Comparison of ENCODE assay signal across 20 mouse cellular contexts in genomic region chr3:105974174-105974573, GRCm38 (mm10). TPM values are rescaled to one million over a fixed set of nuclear protein-coding genes. Genes with fewer than 3 reads are reported as not detected.
DNase-seq lines count a peak whose midpoint lies in the region; ATAC-seq and TF ChIP-seq lines count a peak whose summit lies in the region.
"Had no signal": no experiment of that assay in that cellular context is flagged by ENCODE, and none has a peak within 500 bp of the region (broad histone marks: within the 10 kb centered on the region; RNA-seq: fewer than 3 reads in every experiment).

No protein-coding gene starts in this region.

- WGBS in liver, postnatal 0 days (ENCODE audit: insufficient replicate concordance) = 69% methylated on average over 2 of the region's 2 CpGs
- 74% methylated on average over 2 of the region's 2 CpGs for WGBS in liver, embryonic 12.5 days (ENCODE audit: insufficient replicate concordance)
- WGBS in forebrain, embryonic 10.5 days = 81% methylated on average over 2 of the region's 2 CpGs

- H3K4me2 ChIP-seq in liver, postnatal 0 days (ENCODE audit: low read depth, low read length) = no peak overlapping the region
- H3K4me2 ChIP-seq in liver, embryonic 12.5 days = no peak overlapping the region
- H3K4me2 ChIP-seq: embryonic facial prominence, embryonic 12.5 days; forebrain, embryonic 12.5 days; heart, embryonic 12.5 days; hindbrain, embryonic 15.5 days had no signal

- H3K9ac ChIP-seq in liver, postnatal 0 days (replicated peaks) = no peak overlapping the region
- H3K9ac ChIP-seq in liver, embryonic 12.5 days = no peak overlapping the region
- H3K9ac ChIP-seq: embryonic facial prominence, embryonic 12.5 days; forebrain, embryonic 12.5 days; heart, embryonic 12.5 days; hindbrain, embryonic 15.5 days had no signal

- no peaks in the 10 kb centered on the region for H3K27me3 ChIP-seq in liver, postnatal 0 days (ENCODE audit: insufficient read depth, low read length)
- H3K27me3 ChIP-seq in liver, embryonic 12.5 days (replicated peaks) = no peaks in the 10 kb centered on the region
- no peaks in the 10 kb centered on the region for H3K27me3 ChIP-seq in forebrain, embryonic 10.5 days (ENCODE audit: poor library complexity, severe bottlenecking)
- H3K27me3 ChIP-seq: embryonic facial prominence, embryonic 12.5 days; forebrain, embryonic 12.5 days; heart, embryonic 12.5 days; hindbrain, embryonic 15.5 days had no signal

- peaks cover 2% of the 10 kb centered on the region; the same call in 1 of the 2 replicates for H3K4me1 ChIP-seq in liver, postnatal 0 days (ENCODE audit: insufficient read depth)
- no peaks in the 10 kb centered on the region for H3K4me1 ChIP-seq in liver, embryonic 12.5 days
- no peaks in the 10 kb centered on the region for H3K4me1 ChIP-seq in forebrain, embryonic 10.5 days
- H3K4me1 ChIP-seq: embryonic facial prominence, embryonic 12.5 days; forebrain, embryonic 12.5 days; heart, embryonic 12.5 days; hindbrain, embryonic 15.5 days had no signal

- no peak for TF ChIP-seq CTCF in liver, postnatal 0 days (IDR thresholded peaks at IDR 0.05; ENCODE audit: low read depth)

- peaks cover 4% of the 10 kb centered on the region; the same call in 1 of the 2 replicates for H3K36me3 ChIP-seq in liver, postnatal 0 days (replicated peaks; ENCODE audit: insufficient read depth, low read length)
- peaks cover 15% of the 10 kb centered on the region for H3K36me3 ChIP-seq in liver, embryonic 12.5 days
- H3K36me3 ChIP-seq in forebrain, embryonic 10.5 days (replicated peaks) = peaks cover 20% of the 10 kb centered on the region

- DNase-seq in liver, postnatal 0 days = no peak
- peak; percentile 67 for DNase-seq in 416B (ENCODE audit: low read depth)
- no peak for DNase-seq in forebrain, embryonic 10.5 days (ENCODE audit: extremely low spot score, low spot score)
- DNase-seq in c-Kit-positive CD71-positive TER-119-positive erythroid progenitor cells, embryonic 14.5 days (ENCODE audit: low spot score) = no peak
- DNase-seq: adrenal gland, adult 8-10 months; adrenal gland, postnatal 36 days; cerebellum, adult 11 months; cerebellum, adult 8-10 months; cerebellum, postnatal 14 days; gastrocnemius, postnatal 10 days had no signal

- no peak overlapping the region for H3K4me3 ChIP-seq in liver, postnatal 0 days (ENCODE audit: low read depth, low read length)
- no peak overlapping the region for H3K4me3 ChIP-seq in liver, embryonic 12.5 days
- H3K4me3 ChIP-seq in forebrain, embryonic 10.5 days = no peak overlapping the region
- H3K4me3 ChIP-seq: embryonic facial prominence, embryonic 12.5 days; forebrain, embryonic 12.5 days; heart, embryonic 12.5 days; hindbrain, embryonic 15.5 days had no signal

- no peaks in the 10 kb centered on the region for H3K9me3 ChIP-seq in liver, postnatal 0 days (ENCODE audit: low read length)
- no peaks in the 10 kb centered on the region for H3K9me3 ChIP-seq in liver, embryonic 12.5 days (replicated peaks)
- no peaks in the 10 kb centered on the region for H3K9me3 ChIP-seq in forebrain, embryonic 10.5 days
- H3K9me3 ChIP-seq: embryonic facial prominence, embryonic 12.5 days; forebrain, embryonic 12.5 days; heart, embryonic 12.5 days; hindbrain, embryonic 15.5 days had no signal

- no peak for TF ChIP-seq EP300 in liver, postnatal 0 days (IDR thresholded peaks at IDR 0.05; ENCODE audit: low read depth)

- no peak overlapping the region for H3K27ac ChIP-seq in liver, postnatal 0 days (ENCODE audit: low read depth)
- no peak overlapping the region for H3K27ac ChIP-seq in liver, embryonic 12.5 days
- H3K27ac ChIP-seq in forebrain, embryonic 10.5 days = no peak overlapping the region
- H3K27ac ChIP-seq: embryonic facial prominence, embryonic 12.5 days; forebrain, embryonic 12.5 days; hindbrain, embryonic 15.5 days had no signal

- ATAC-seq in liver, postnatal 0 days = peak; percentile 66
- no peak for ATAC-seq in liver, embryonic 12.5 days
- ATAC-seq in granulocyte monocyte progenitor cell, adult 5-6 weeks (replicated peaks; ENCODE audit: poor library complexity, severe bottlenecking) = peak; percentile 97
- peak; percentile 95 for ATAC-seq in megakaryocyte progenitor cell, adult 5-6 weeks (replicated peaks; ENCODE audit: poor library complexity)
- ATAC-seq: forebrain, embryonic 16.5 days had no signal

RNA-seq across cellular contexts. Expression of gene Ovgp1, which starts 0.7 kb away (rescaled TPM):
- polyA plus RNA-seq in liver, postnatal 0 days (2015; fragmentation: Nextera tagmentation; extraction: Ambion mirVana) = 0.28 and 0.40 TPM in 2 replicates
- polyA plus RNA-seq in liver, embryonic 12.5 days (2016; fragmentation: Nextera tagmentation; extraction: Ambion mirVana) = 0.45 and 0.77 TPM in 2 replicates
- total RNA-seq in granulocyte monocyte progenitor cell, adult 5-6 weeks (2014; fragmentation: Nextera tagmentation) = 4.6 and 10.2 TPM in 2 replicates
- 0.78 and 0.88 TPM in 2 replicates for total RNA-seq in granulocyte monocyte progenitor cell, adult 5-6 weeks (2017)
- total RNA-seq in megakaryocyte progenitor cell, adult 5-6 weeks (2015) = 4.0 and 4.5 TPM in 2 replicates
- 1.4 and 1.5 TPM in 2 replicates for total RNA-seq in megakaryocyte progenitor cell, adult 5-6 weeks (2017)
- polyA plus RNA-seq in forebrain, embryonic 10.5 days (2016; fragmentation: Nextera tagmentation; extraction: Ambion mirVana) = 2.4 TPM in 2 replicates

RNA-seq across cellular contexts. Expression of gene Atp5f1, which starts 14.3 kb away (rescaled TPM):
- polyA plus RNA-seq in liver, postnatal 0 days (2015; fragmentation: Nextera tagmentation; extraction: Ambion mirVana) = 436 and 461 TPM in 2 replicates
- 368 TPM in 2 replicates for polyA plus RNA-seq in liver, embryonic 12.5 days (2016; fragmentation: Nextera tagmentation; extraction: Ambion mirVana)
- 389 and 444 TPM in 2 replicates for total RNA-seq in granulocyte monocyte progenitor cell, adult 5-6 weeks (2014; fragmentation: Nextera tagmentation)
- total RNA-seq in granulocyte monocyte progenitor cell, adult 5-6 weeks (2017) = 507 and 649 TPM in 2 replicates
- 472 and 511 TPM in 2 replicates for total RNA-seq in megakaryocyte progenitor cell, adult 5-6 weeks (2015)
- total RNA-seq in megakaryocyte progenitor cell, adult 5-6 weeks (2017) = 494 and 515 TPM in 2 replicates
- polyA plus RNA-seq in forebrain, embryonic 10.5 days (2016; fragmentation: Nextera tagmentation; extraction: Ambion mirVana) = 475 and 481 TPM in 2 replicates

RNA-seq across cellular contexts. Expression of gene Wdr77, which starts 15.0 kb away (rescaled TPM):
- polyA plus RNA-seq in liver, postnatal 0 days (2015; fragmentation: Nextera tagmentation; extraction: Ambion mirVana) = 28.9 and 32.4 TPM in 2 replicates
- 86.6 and 90.0 TPM in 2 replicates for polyA plus RNA-seq in liver, embryonic 12.5 days (2016; fragmentation: Nextera tagmentation; extraction: Ambion mirVana)
- total RNA-seq in granulocyte monocyte progenitor cell, adult 5-6 weeks (2014; fragmentation: Nextera tagmentation) = 75.6 and 98.5 TPM in 2 replicates
- total RNA-seq in granulocyte monocyte progenitor cell, adult 5-6 weeks (2017) = 35.9 and 49.0 TPM in 2 replicates
- 58.5 and 68.7 TPM in 2 replicates for total RNA-seq in megakaryocyte progenitor cell, adult 5-6 weeks (2015)
- 37.6 and 39.1 TPM in 2 replicates for total RNA-seq in megakaryocyte progenitor cell, adult 5-6 weeks (2017)
- polyA plus RNA-seq in forebrain, embryonic 10.5 days (2016; fragmentation: Nextera tagmentation; extraction: Ambion mirVana) = 202 and 207 TPM in 2 replicates

RNA-seq across cellular contexts. Expression of gene Pifo, which starts 40.3 kb away (rescaled TPM):
- not detected in 2 replicates for polyA plus RNA-seq in liver, postnatal 0 days (2015; fragmentation: Nextera tagmentation; extraction: Ambion mirVana)
- not detected in 2 replicates for polyA plus RNA-seq in liver, embryonic 12.5 days (2016; fragmentation: Nextera tagmentation; extraction: Ambion mirVana)
- total RNA-seq in granulocyte monocyte progenitor cell, adult 5-6 weeks (2014; fragmentation: Nextera tagmentation) = not detected in 2 replicates
- not detected in 2 replicates for total RNA-seq in granulocyte monocyte progenitor cell, adult 5-6 weeks (2017)
- total RNA-seq in megakaryocyte progenitor cell, adult 5-6 weeks (2015) = not detected in 2 replicates
- total RNA-seq in megakaryocyte progenitor cell, adult 5-6 weeks (2017) = not detected in 2 replicates
- polyA plus RNA-seq in forebrain, embryonic 10.5 days (2016; fragmentation: Nextera tagmentation; extraction: Ambion mirVana) = 1.8 and 1.9 TPM in 2 replicates
- total RNA-seq: adrenal gland, adult 8-10 months; adrenal gland, postnatal 36 days; gastrocnemius, postnatal 10 days; heart, adult 8-10 months; heart, postnatal 25 days had no signal
- polyA plus RNA-seq: embryonic facial prominence, embryonic 12.5 days; heart, embryonic 12.5 days had no signal

RNA-seq across cellular contexts. Expression of gene I830077J02Rik, which starts 41.7 kb away (rescaled TPM):
- polyA plus RNA-seq in liver, postnatal 0 days (2015; fragmentation: Nextera tagmentation; extraction: Ambion mirVana) = 3.9 and 5.4 TPM in 2 replicates
- 4.0 and 4.4 TPM in 2 replicates for polyA plus RNA-seq in liver, embryonic 12.5 days (2016; fragmentation: Nextera tagmentation; extraction: Ambion mirVana)
- 29.2 and 45.0 TPM in 2 replicates for total RNA-seq in granulocyte monocyte progenitor cell, adult 5-6 weeks (2014; fragmentation: Nextera tagmentation)
- 22.2 and 22.4 TPM in 2 replicates for total RNA-seq in granulocyte monocyte progenitor cell, adult 5-6 weeks (2017)
- 33.1 and 45.9 TPM in 2 replicates for total RNA-seq in megakaryocyte progenitor cell, adult 5-6 weeks (2015)
- 19.2 and 22.3 TPM in 2 replicates for total RNA-seq in megakaryocyte progenitor cell, adult 5-6 weeks (2017)
- polyA plus RNA-seq in forebrain, embryonic 10.5 days (2016; fragmentation: Nextera tagmentation; extraction: Ambion mirVana) = 0.30 and 0.86 TPM in 2 replicates
- polyA plus RNA-seq: forebrain, embryonic 16.5 days had no signal
